Mouse (Mus musculus) embryonic facial prominence, embryonic 10.5 days (tissue): Measurements from ENCODE around the gene Sf3a1. TPM values are rescaled to one million over a fixed set of nuclear protein-coding genes. Genes with fewer than 3 reads are reported as not detected.
A peak's percentile ranks its signal among the peaks of the same experiment; 100 is the strongest.
"Not testable (repeated sequence)": the region's sequence is repeated elsewhere in the genome, so short reads cannot be mapped to it uniquely, and the experiment has no call there.

Experiments used
- DNase-seq: peaks from one replicate; pipeline ENCODE4 v3.0.0-alpha.2; 2017; ENCODE audit warnings: low spot score
- H3K27ac ChIP-seq: fragments of 300-500 bp; sonication (generic); replicated peaks from 2 replicates; pipeline ENCODE4 v1.5.1; 2016; ENCODE audit warnings: mild to moderate bottlenecking
- H3K27me3 ChIP-seq: fragments of 300-500 bp; sonication (generic); replicated peaks from 2 replicates; pipeline ENCODE4 v1.6.1; 2016; ENCODE audit warnings: low read depth, mild to moderate bottlenecking; ENCODE audit not compliant: poor library complexity, severe bottlenecking
- H3K36me3 ChIP-seq: fragments of 300-500 bp; sonication (generic); replicated peaks from 2 replicates; pipeline ENCODE4 v1.6.1; 2016; ENCODE audit warnings: mild to moderate bottlenecking, moderate library complexity
- H3K4me1 ChIP-seq: fragments of 300-500 bp; sonication (generic); 2 replicates; pipeline ENCODE4 v1.6.1; 2016
- H3K4me3 ChIP-seq: fragments of 300-500 bp; sonication (generic); 2 replicates; pipeline ENCODE4 v1.5.1; 2016; ENCODE audit warnings: mild to moderate bottlenecking, moderate library complexity
- H3K9me3 ChIP-seq: fragments of 300-500 bp; sonication (generic); 2 replicates; pipeline ENCODE4 v1.6.1; 2016; ENCODE audit warnings: mild to moderate bottlenecking
- WGBS: fragments of 180-500 bp; shearing (Covaris S2); methylation state at CpG from one replicate; pipeline ENCODE4 v1.1.7; 2016; 5-methylcytosine and 5-hydroxymethylcytosine counted together
- polyA plus RNA-seq: library from polyadenylated mRNA; unstranded; fragments of >200 nt; fragmentation: Nextera tagmentation; extraction: Ambion mirVana; gene quantifications from 2 replicates; pipeline ENCODE4 v1.2.1, GENCODE M21; 2016

Sf3a1 gene
- polyA plus RNA-seq: 102 and 105 TPM in 2 replicates

GRCm38 (mm10) chr11:4159808-4160708 is at the start of gene Sf3a1, which contains the start of gene Ccdc157:
Gene Sf3a1, plus strand, starts transcription at chr11:4160350.
Gene Ccdc157, minus strand, starts transcription at chr11:4160293.
- H3K27me3 ChIP-seq: no peaks in the 10 kb centered on the region
- peak within 1 kb of the TSS; percentile 92 for H3K4me3 ChIP-seq
- H3K36me3 ChIP-seq: peaks cover 42% of the 10 kb centered on the region
- H3K27ac ChIP-seq: peak within 1 kb of the TSS; percentile 95
- DNase-seq: peak; percentile 95
- no peaks in the 10 kb centered on the region for H3K9me3 ChIP-seq
- peaks cover 46% of the 10 kb centered on the region for H3K4me1 ChIP-seq
- 1% methylated on average over 54 of the region's 54 CpGs for WGBS

- no peak for DNase-seq
- Histone ChIP-seq H3K4me1 (0 out of 2 replicates have a peak, but pooled peaks cover 6% of the 10 kb centered on the region), H3K36me3 (no peaks in the 10 kb centered on the region), H3K9me3 (no peaks in the 10 kb centered on the region), H3K4me3 (no peak overlapping the region), H3K27me3 (peaks cover 12% of the 10 kb centered on the region), H3K27ac (no peak overlapping the region)
- WGBS: 88% methylated on average over 4 of the region's 4 CpGs
Measured at GRCm38 (mm10) chr11:4112033-4112432, 48.1 kb upstream of the Sf3a1 start.

- no peak for DNase-seq
- H3K4me3 ChIP-seq: no peak overlapping the region
- no peaks in the 10 kb centered on the region for H3K9me3 ChIP-seq
- 88% methylated on average over 6 of the region's 6 CpGs for WGBS
- no peak overlapping the region for H3K27ac ChIP-seq
- H3K4me1 ChIP-seq: peaks cover 12% of the 10 kb centered on the region
- H3K27me3 ChIP-seq: peaks cover 20% of the 10 kb centered on the region
- no peaks in the 10 kb centered on the region for H3K36me3 ChIP-seq
Measured at GRCm38 (mm10) chr11:4112861-4113260, 47.3 kb upstream of the Sf3a1 start.

GRCm38 (mm10) chr11:4113496-4113895 is 46.7 kb upstream of the Sf3a1 start:
- Histone ChIP-seq H3K27ac (no peak overlapping the region), H3K4me1 (peaks cover 18% of the 10 kb centered on the region), H3K27me3 (peaks cover 26% of the 10 kb centered on the region), H3K9me3 (no peaks in the 10 kb centered on the region), H3K4me3 (no peak overlapping the region), H3K36me3 (no peaks in the 10 kb centered on the region)
- no peak for DNase-seq
- 86% methylated on average over 4 of the region's 4 CpGs for WGBS

- no peak overlapping the region for H3K4me3 ChIP-seq
- peaks cover 21% of the 10 kb centered on the region for H3K4me1 ChIP-seq
- DNase-seq: no peak
- H3K9me3 ChIP-seq: no peaks in the 10 kb centered on the region
- no peaks in the 10 kb centered on the region for H3K36me3 ChIP-seq
- 84% methylated on average over 6 of the region's 6 CpGs for WGBS
- H3K27me3 ChIP-seq: peaks cover 31% of the 10 kb centered on the region
- H3K27ac ChIP-seq: no peak overlapping the region
Measured at GRCm38 (mm10) chr11:4113970-4114369, 46.2 kb upstream of the Sf3a1 start.

GRCm38 (mm10) chr11:4114541-4114940 is 45.6 kb upstream of the Sf3a1 start:
- H3K27me3 ChIP-seq: peaks cover 37% of the 10 kb centered on the region
- not testable (repeated sequence) for H3K36me3 ChIP-seq, DNase-seq, H3K4me3 ChIP-seq, H3K27ac ChIP-seq, H3K9me3 ChIP-seq
- 86% methylated on average over 6 of the region's 6 CpGs for WGBS
- peaks cover 17% of the 10 kb centered on the region for H3K4me1 ChIP-seq

GRCm38 (mm10) chr11:4115407-4115806 is 44.7 kb upstream of the Sf3a1 start:
- H3K9me3 ChIP-seq: no peaks in the 10 kb centered on the region
- no peak overlapping the region for H3K27ac ChIP-seq
- H3K36me3 ChIP-seq: no peaks in the 10 kb centered on the region
- WGBS: 91% methylated on average over 4 of the region's 4 CpGs
- H3K4me3 ChIP-seq: no peak overlapping the region
- H3K27me3 ChIP-seq: peaks cover 45% of the 10 kb centered on the region
- no peak for DNase-seq
- H3K4me1 ChIP-seq: peaks cover 17% of the 10 kb centered on the region

GRCm38 (mm10) chr11:4116458-4117141 is 43.5 kb upstream of the Sf3a1 start:
- Histone ChIP-seq H3K4me1 (peaks cover 17% of the 10 kb centered on the region), H3K27me3 (peaks cover 54% of the 10 kb centered on the region), H3K27ac (no peak overlapping the region), H3K36me3 (no peaks in the 10 kb centered on the region), H3K4me3 (no peak overlapping the region), H3K9me3 (no peaks in the 10 kb centered on the region)
- DNase-seq: no peak
- WGBS: 62% methylated on average over 11 of the region's 11 CpGs

GRCm38 (mm10) chr11:4117372-4118071 is 42.6 kb upstream of the Sf3a1 start:
- no peaks in the 10 kb centered on the region for H3K9me3 ChIP-seq
- no peaks in the 10 kb centered on the region for H3K36me3 ChIP-seq
- H3K4me3 ChIP-seq: peak overlapping the region; percentile 68
- 42% methylated on average over 3 of the region's 3 CpGs for WGBS
- no peak overlapping the region for H3K27ac ChIP-seq
- DNase-seq: no peak
- peaks cover 54% of the 10 kb centered on the region for H3K27me3 ChIP-seq
- peaks cover 17% of the 10 kb centered on the region for H3K4me1 ChIP-seq

- Histone ChIP-seq H3K4me1 (peaks cover 17% of the 10 kb centered on the region), H3K27ac (peak overlapping the region; percentile 62; the same call in 1 of the 2 replicates), H3K9me3 (no peaks in the 10 kb centered on the region), H3K4me3 (peak overlapping the region; percentile 68), H3K36me3 (no peaks in the 10 kb centered on the region), H3K27me3 (peaks cover 54% of the 10 kb centered on the region)
- 3% methylated on average over 41 of the region's 41 CpGs for WGBS
- peak; percentile 80 for DNase-seq
Measured at GRCm38 (mm10) chr11:4118081-4118921, 41.8 kb upstream of the Sf3a1 start.

- Histone ChIP-seq H3K27me3 (peaks cover 54% of the 10 kb centered on the region), H3K4me1 (peaks cover 17% of the 10 kb centered on the region), H3K4me3 (no peak overlapping the region), H3K9me3 (no peaks in the 10 kb centered on the region), H3K36me3 (no peaks in the 10 kb centered on the region), H3K27ac (no peak overlapping the region)
- DNase-seq: no peak
- 82% methylated on average over 5 of the region's 5 CpGs for WGBS
Measured at GRCm38 (mm10) chr11:4119635-4120034, 40.5 kb upstream of the Sf3a1 start.
